Mouse (Mus musculus): Measurements from ENCODE around the gene Setdb2. TPM values are rescaled to one million over a fixed set of nuclear protein-coding genes. Genes with fewer than 3 reads are reported as not detected.

The Setdb2 gene
- 10.1 and 12.1 TPM in 2 replicates for polyA plus RNA-seq (2016; fragmentation: Nextera tagmentation; extraction: Ambion mirVana)

GRCm38 (mm10) chr14:59440558-59441471, at the start of gene Setdb2, which contains the start of gene Cab39l:
Setdb2 (minus strand) TSS chr14:59440884.
Cab39l (plus strand) TSS chr14:59440972.
- no peaks in the 10 kb centered on the region for H3K27me3 ChIP-seq (replicated peaks)
- ATAC-seq (ENCODE audit: low FRiP score, low read depth): peak; percentile 100
- peak within 1 kb of the TSS; percentile 68 for H3K4me3 ChIP-seq
- WGBS: under 1% methylated on average over 66 of the region's 66 CpGs
- no peaks in the 10 kb centered on the region for H3K36me3 ChIP-seq
- H3K4me1 ChIP-seq: peaks cover 6% of the 10 kb centered on the region
- no peak within 1 kb of the TSS; the same call in 1 of the 2 replicates for H3K27ac ChIP-seq
- peak within 1 kb of the TSS; percentile 77 for H3K4me2 ChIP-seq (replicated peaks)
- peak within 1 kb of the TSS; percentile 74 for H3K9ac ChIP-seq
- no peaks in the 10 kb centered on the region for H3K9me3 ChIP-seq

DNA sequence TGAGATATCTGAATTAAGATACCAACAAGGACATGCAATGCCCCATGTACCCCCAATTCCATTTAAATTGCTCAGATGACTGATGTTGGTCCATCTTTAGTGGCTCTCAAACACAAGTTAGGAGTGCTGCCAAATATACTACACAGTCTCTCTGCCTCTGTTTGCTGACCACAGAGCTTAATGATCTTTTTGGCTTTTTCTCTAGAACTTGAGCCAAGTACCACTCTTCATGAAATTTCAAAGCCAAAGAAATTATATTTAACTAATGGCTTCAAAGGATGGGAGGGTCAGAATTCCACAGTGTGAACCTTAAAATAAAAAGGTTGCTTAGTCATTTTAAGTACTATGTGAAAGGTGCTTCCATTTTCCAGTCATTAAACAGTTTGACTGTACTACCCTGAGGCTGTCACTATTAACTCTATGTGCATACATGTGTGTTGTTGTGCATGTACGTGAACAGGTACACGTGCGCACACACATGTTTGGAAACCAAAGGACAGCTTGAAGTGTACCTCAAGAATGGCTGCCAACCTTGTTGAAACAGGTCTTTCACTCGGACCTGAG, 44.6 kb upstream of the Setdb2 start:
- WGBS: 94% methylated on average over 4 of the region's 4 CpGs
- Histone ChIP-seq H3K27me3 (replicated peaks) (no peaks in the 10 kb centered on the region), H3K9ac (no peak overlapping the region), H3K4me1 (no peaks in the 10 kb centered on the region), H3K4me3 (no peak overlapping the region), H3K4me2 (replicated peaks) (no peak overlapping the region), H3K27ac (no peak overlapping the region), H3K9me3 (no peaks in the 10 kb centered on the region), H3K36me3 (no peaks in the 10 kb centered on the region)
- no peak for ATAC-seq (ENCODE audit: low FRiP score, low read depth)

GRCm38 (mm10) chr14:59478699-59479098, 38.0 kb upstream of the Setdb2 start:
- H3K36me3 ChIP-seq: no peaks in the 10 kb centered on the region
- no peaks in the 10 kb centered on the region for H3K4me1 ChIP-seq
- H3K9me3 ChIP-seq: no peaks in the 10 kb centered on the region
- H3K9ac ChIP-seq: no peak overlapping the region
- H3K27ac ChIP-seq: no peak overlapping the region
- H3K4me2 ChIP-seq (replicated peaks): no peak overlapping the region
- no peak overlapping the region for H3K4me3 ChIP-seq
- no peaks in the 10 kb centered on the region for H3K27me3 ChIP-seq (replicated peaks)
- WGBS: 71% methylated on average over 6 of the region's 6 CpGs
- no peak for ATAC-seq (ENCODE audit: low FRiP score, low read depth)

DNA sequence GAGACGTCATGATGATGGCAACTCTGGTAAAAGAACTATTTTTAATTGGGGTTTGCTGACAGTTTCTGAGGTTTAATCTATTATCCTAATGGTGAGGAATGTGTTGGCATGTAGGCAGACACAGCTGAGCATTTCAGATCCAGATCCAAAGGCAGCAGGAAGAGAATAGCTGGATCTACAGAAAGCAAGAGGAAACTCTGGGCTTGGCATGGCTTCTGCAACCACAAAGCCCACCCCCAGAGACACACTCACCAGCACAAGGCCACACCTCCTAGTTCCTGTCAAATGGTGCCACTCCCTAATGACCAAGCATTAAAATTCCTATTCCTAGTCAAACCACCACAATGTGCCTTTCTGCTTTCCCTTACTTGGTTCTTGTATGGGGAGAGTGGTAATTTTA, 30.1 kb upstream of the Setdb2 start:
- H3K27ac ChIP-seq: no peak overlapping the region
- no peaks in the 10 kb centered on the region for H3K9me3 ChIP-seq
- no peak overlapping the region for H3K4me2 ChIP-seq (replicated peaks)
- H3K9ac ChIP-seq: no peak overlapping the region
- WGBS: 97% methylated on average over 1 of the region's 1 CpGs
- no peaks in the 10 kb centered on the region for H3K36me3 ChIP-seq
- no peaks in the 10 kb centered on the region for H3K27me3 ChIP-seq (replicated peaks)
- H3K4me3 ChIP-seq: no peak overlapping the region
- H3K4me1 ChIP-seq: no peaks in the 10 kb centered on the region
- no peak for ATAC-seq (ENCODE audit: low FRiP score, low read depth)

DNA sequence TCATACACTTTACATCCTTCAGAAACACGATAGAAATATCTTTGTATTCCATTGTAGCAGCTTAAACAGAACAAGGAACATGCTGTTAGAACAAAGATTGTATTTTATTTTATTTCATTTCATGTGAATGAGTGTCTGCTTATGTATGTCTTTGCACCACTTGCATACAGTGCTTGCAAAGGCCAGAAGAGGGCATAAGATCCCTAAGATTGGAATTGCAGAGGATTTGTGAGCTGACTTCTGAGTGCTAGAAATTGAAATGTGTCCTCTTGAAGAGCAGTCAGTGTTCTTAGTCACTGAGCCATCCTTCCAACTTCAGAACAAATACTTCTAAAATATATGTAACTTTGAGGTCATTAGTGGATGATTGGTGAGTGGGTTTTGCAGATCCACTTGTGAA, 27.1 kb upstream of the Setdb2 start:
- H3K4me1 ChIP-seq: no peaks in the 10 kb centered on the region
- H3K9me3 ChIP-seq: no peaks in the 10 kb centered on the region
- WGBS: 63% methylated on average over 1 of the region's 1 CpGs
- H3K27me3 ChIP-seq (replicated peaks): no peaks in the 10 kb centered on the region
- no peak for ATAC-seq (ENCODE audit: low FRiP score, low read depth)
- H3K4me3 ChIP-seq: no peak overlapping the region
- no peak overlapping the region for H3K4me2 ChIP-seq (replicated peaks)
- no peaks in the 10 kb centered on the region for H3K36me3 ChIP-seq
- H3K9ac ChIP-seq: no peak overlapping the region
- no peak overlapping the region for H3K27ac ChIP-seq

DNA sequence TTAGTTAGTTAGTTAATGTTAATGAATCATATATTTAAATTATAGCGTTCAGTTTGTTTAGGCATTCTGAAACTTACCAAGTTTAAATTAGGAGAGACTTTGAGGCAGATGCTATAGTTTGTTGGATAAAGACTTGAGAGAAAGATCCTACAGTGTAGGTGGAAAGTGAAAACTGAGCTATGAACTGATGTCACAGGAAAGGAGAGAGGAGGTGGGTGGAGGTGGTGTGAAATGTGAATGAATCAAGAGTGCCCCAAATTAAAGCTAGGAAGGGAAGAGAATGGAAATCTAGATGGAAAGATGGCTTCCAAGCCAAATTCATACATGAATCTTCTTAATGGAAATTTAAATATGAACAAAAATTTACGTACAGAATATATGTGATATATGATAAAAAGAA, 25.8 kb upstream of the Setdb2 start:
- ATAC-seq (ENCODE audit: low FRiP score, low read depth): no peak
- H3K27me3 ChIP-seq (replicated peaks): no peaks in the 10 kb centered on the region
- 91% methylated on average over 2 of the region's 2 CpGs for WGBS
- H3K36me3 ChIP-seq: no peaks in the 10 kb centered on the region
- H3K4me1 ChIP-seq: no peaks in the 10 kb centered on the region
- H3K9me3 ChIP-seq: no peaks in the 10 kb centered on the region
- H3K9ac ChIP-seq: no peak overlapping the region
- H3K4me3 ChIP-seq: no peak overlapping the region
- no peak overlapping the region for H3K27ac ChIP-seq
- H3K4me2 ChIP-seq (replicated peaks): no peak overlapping the region

- H3K9me3 ChIP-seq: peaks cover 7% of the 10 kb centered on the region; the same call in 1 of the 2 replicates
- no peaks in the 10 kb centered on the region for H3K27me3 ChIP-seq (replicated peaks)
- ATAC-seq (ENCODE audit: low FRiP score, low read depth): no peak
- H3K9ac ChIP-seq: no peak overlapping the region
- no peak overlapping the region for H3K4me3 ChIP-seq
- H3K27ac ChIP-seq: no peak overlapping the region
- H3K4me1 ChIP-seq: no peaks in the 10 kb centered on the region
- H3K36me3 ChIP-seq: no peaks in the 10 kb centered on the region
- no peak overlapping the region for H3K4me2 ChIP-seq (replicated peaks)
Measured at GRCm38 (mm10) chr14:59447981-59448380, 7.3 kb upstream of the Setdb2 start.

DNA sequence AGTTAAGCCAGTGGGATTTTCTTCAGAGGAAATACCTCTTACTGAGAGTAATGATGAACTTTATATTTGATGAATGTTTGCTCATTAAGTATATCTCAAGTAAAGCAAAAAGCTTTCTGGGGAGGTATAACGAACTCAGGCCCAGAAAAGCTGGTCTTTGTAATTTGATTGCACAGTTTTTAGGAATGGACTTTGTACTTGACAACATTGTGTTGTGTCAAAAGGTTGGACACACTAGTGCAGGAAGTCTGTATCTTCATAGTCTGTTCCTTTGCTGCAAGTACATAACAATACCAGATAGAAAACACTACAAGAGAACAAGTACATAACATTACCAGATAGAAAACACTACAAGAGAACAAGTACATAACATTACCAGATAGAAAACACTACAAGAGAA, 4.7 kb upstream of the Setdb2 start:
- Histone ChIP-seq H3K9ac (no peak overlapping the region), H3K9me3 (peaks cover 7% of the 10 kb centered on the region; the same call in 1 of the 2 replicates), H3K36me3 (no peaks in the 10 kb centered on the region), H3K4me1 (no peaks in the 10 kb centered on the region), H3K27me3 (replicated peaks) (no peaks in the 10 kb centered on the region), H3K4me3 (no peak overlapping the region), H3K27ac (no peak overlapping the region), H3K4me2 (replicated peaks) (no peak overlapping the region)
- no peak for ATAC-seq (ENCODE audit: low FRiP score, low read depth)
- WGBS: 89% methylated on average over 1 of the region's 1 CpGs

- ATAC-seq (ENCODE audit: low FRiP score, low read depth): no peak
- peaks cover 6% of the 10 kb centered on the region for H3K4me1 ChIP-seq
- 11% methylated on average over 6 of the region's 6 CpGs for WGBS
- H3K27ac ChIP-seq: no peak overlapping the region
- no peaks in the 10 kb centered on the region for H3K36me3 ChIP-seq
- peak overlapping the region; percentile 77 for H3K4me2 ChIP-seq (replicated peaks)
- peak overlapping the region; percentile 74 for H3K9ac ChIP-seq
- H3K4me3 ChIP-seq: peak overlapping the region; percentile 68
- no peaks in the 10 kb centered on the region for H3K27me3 ChIP-seq (replicated peaks)
- no peaks in the 10 kb centered on the region for H3K9me3 ChIP-seq
Measured at GRCm38 (mm10) chr14:59441472-59441805, 755 bp upstream of the Setdb2 start.

GRCm38 (mm10) chr14:59440039-59440438, 645 bp downstream of the Setdb2 start:
- peak overlapping the region; percentile 74; the same call in 1 of the 2 replicates for H3K9ac ChIP-seq
- H3K9me3 ChIP-seq: no peaks in the 10 kb centered on the region
- ATAC-seq (ENCODE audit: low FRiP score, low read depth): peak; percentile 8; the same call in 1 of the 2 replicates
- H3K27ac ChIP-seq: no peak overlapping the region
- H3K4me1 ChIP-seq: peaks cover 6% of the 10 kb centered on the region
- no peaks in the 10 kb centered on the region for H3K36me3 ChIP-seq
- H3K4me2 ChIP-seq (replicated peaks): peak overlapping the region; percentile 77
- 16% methylated on average over 7 of the region's 7 CpGs for WGBS
- peak overlapping the region; percentile 68 for H3K4me3 ChIP-seq
- no peaks in the 10 kb centered on the region for H3K27me3 ChIP-seq (replicated peaks)

GRCm38 (mm10) chr14:59438505-59438904, 2.2 kb downstream of the Setdb2 start:
- Histone ChIP-seq H3K9me3 (no peaks in the 10 kb centered on the region), H3K4me3 (no peak overlapping the region), H3K36me3 (no peaks in the 10 kb centered on the region), H3K27ac (no peak overlapping the region), H3K4me1 (peaks cover 6% of the 10 kb centered on the region), H3K27me3 (replicated peaks) (no peaks in the 10 kb centered on the region), H3K4me2 (replicated peaks) (no peak overlapping the region), H3K9ac (no peak overlapping the region)
- ATAC-seq (ENCODE audit: low FRiP score, low read depth): no peak
- WGBS: 88% methylated on average over 2 of the region's 2 CpGs

DNA sequence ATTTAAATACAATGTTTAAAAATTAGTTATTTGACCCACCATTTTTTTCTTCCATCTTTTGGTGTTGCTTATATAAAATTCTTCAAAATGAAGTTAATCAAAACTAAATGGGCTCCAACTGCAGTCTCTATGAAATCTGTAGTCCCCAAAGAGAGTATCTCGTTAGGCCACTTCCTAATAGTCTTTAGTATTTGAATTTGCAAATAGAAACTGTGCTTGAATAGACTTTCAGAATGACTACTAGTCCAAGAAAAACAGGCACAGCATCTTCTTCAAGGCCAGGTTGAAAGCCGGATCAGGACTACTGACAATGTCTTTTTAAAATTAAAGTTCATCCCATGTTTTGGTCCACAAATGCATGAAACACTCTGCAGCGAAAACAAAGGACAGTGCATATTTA, 3.3 kb downstream of the Setdb2 start:
- Histone ChIP-seq H3K4me1 (peaks cover 6% of the 10 kb centered on the region), H3K4me3 (no peak overlapping the region), H3K4me2 (replicated peaks) (no peak overlapping the region), H3K27ac (no peak overlapping the region), H3K9ac (no peak overlapping the region), H3K36me3 (no peaks in the 10 kb centered on the region), H3K27me3 (replicated peaks) (no peaks in the 10 kb centered on the region), H3K9me3 (no peaks in the 10 kb centered on the region)
- WGBS: 92% methylated on average over 3 of the region's 3 CpGs
- ATAC-seq (ENCODE audit: low FRiP score, low read depth): no peak

All from neural tube, embryonic 12.5 days (tissue).